Mouse (Mus musculus) c-Kit-positive CD71-negative TER-119-negative erythroid progenitor cells, embryonic 14.5 days (primary cell): ENCODE results near the gene Ifitm6.
"Not testable (repeated sequence)": the region's sequence is repeated elsewhere in the genome, so short reads cannot be mapped to it uniquely, and the experiment has no call there.

Source experiments
- DNase-seq: peaks from one replicate; pipeline ENCODE4 v3.0.0-alpha.2; 2013; ENCODE audit warnings: low read depth

Gene Ifitm6

DNA sequence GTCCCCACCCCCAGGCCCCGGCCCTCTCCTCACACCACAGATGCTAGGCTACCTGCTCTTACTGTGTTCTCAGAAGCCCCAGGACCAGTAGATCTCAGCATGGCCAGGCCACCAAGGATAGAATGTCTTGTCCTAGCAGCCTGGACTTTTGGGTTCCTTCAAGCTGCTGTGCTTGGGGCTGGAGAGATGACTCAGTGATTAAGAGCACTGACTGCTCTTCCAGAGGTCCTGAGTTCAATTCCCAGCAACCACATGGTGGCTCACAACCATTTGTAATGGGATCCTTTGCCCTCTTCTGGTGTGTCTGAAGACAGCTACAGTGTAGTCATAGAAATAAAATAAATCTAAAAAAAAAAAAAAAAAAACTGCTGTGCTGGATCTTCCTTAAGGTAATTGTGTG lies at the start of gene Ifitm6:
Gene Ifitm6 (minus strand): TSS at position 101 of the 400 bp plus-strand sequence.
- not testable (repeated sequence) for DNase-seq

DNA sequence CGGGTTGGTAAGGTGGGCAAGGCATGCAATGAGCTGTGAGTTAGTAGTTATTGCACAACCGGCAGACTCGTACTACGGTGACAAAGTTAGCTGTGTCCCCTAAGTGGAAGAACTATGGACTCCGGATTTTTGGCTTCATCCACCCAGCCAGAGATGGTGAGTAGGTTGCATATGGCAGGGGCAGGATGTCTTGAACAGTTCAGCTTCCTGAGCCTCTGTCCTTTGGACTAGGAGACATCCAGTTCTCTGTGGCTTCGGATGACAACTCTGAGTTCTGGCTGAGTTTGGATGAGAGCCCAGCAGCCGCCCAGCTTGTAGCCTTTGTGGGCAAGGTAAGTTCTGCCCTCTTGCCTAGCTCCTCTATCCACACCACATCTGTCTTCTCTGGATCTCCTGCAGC lies 46.9 kb upstream of the Ifitm6 start:
- DNase-seq = no peak

DNA sequence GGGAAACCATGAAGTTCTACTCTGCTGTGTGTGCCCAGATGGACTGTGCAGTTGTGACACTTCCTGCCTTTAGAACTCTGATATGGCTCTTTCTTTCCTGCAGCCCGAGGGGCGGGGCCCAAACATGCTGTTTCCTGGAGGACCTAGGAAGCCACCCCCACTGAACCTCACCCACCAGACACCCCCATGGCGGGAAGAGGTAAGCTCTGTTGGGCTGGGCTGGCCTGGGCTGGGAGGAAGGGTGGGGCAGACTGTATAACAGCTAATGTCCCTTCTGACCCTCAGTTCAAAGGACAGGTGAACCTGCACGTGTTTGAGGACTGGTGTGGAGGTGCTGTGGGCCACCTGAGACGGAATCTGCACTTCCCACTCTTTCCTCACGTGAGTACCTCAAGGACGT lies 46.5 kb upstream of the Ifitm6 start:
- DNase-seq = no peak

DNA sequence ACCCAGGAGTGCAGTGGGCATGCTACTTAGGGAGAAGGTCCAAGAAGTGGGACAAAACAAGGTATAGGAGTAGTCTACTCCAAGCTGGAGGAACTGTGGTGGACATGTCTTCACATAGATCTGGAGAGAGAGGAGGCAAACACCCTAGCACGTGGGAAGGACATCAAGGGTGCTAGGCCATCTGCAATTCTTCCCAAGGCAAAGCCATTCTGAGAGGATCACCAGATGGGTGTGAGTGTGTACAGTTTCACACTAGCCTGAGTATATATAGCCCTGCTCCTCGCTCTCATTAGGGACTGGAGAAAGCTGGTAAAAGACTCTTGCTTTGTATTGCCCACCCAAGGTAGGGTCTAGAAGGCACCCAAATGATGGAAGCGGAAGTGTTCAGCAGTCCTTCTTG lies 45.6 kb upstream of the Ifitm6 start:
- DNase-seq = no peak

DNA sequence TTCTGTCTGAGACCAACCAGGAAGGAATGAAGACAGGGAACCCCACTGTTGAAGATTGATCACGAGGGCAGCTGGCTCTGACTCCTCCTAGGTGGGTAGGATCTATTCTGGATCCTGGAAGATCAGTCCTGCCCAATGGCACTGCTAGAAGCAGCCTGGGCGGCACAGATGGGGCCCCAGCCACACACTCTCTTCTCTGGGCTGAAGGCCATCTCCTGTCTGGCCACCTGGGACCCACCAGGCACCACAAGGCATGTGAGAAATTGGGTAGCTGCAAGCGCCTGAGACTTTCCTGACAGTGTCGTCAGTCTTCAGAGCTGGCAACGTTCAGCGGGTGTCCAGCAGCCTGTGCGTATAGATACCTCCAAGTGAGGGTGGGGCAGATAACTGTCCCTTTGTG lies 44.8 kb upstream of the Ifitm6 start:
- no peak for DNase-seq

DNA sequence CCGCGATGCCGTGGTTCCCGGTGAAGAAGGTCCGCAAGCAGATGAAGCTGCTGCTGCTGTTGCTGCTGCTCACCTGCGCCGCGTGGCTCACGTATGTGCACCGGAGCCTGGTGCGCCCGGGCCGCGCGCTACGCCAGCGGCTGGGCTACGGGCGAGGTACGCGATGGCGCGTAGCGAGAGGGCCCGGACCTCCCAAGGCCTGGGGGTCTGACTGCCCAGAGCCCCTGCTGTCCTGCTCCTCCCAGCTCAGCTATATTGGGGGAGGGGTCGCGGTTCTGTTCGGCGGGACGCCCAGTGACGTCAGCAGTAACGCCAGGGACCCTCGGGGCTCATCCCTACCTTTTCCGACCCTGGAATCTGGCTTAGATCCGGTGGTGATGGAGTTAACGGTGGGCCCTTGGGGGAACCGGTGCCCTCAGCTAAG lies 43.6 kb upstream of the Ifitm6 start:
- no peak for DNase-seq

DNA sequence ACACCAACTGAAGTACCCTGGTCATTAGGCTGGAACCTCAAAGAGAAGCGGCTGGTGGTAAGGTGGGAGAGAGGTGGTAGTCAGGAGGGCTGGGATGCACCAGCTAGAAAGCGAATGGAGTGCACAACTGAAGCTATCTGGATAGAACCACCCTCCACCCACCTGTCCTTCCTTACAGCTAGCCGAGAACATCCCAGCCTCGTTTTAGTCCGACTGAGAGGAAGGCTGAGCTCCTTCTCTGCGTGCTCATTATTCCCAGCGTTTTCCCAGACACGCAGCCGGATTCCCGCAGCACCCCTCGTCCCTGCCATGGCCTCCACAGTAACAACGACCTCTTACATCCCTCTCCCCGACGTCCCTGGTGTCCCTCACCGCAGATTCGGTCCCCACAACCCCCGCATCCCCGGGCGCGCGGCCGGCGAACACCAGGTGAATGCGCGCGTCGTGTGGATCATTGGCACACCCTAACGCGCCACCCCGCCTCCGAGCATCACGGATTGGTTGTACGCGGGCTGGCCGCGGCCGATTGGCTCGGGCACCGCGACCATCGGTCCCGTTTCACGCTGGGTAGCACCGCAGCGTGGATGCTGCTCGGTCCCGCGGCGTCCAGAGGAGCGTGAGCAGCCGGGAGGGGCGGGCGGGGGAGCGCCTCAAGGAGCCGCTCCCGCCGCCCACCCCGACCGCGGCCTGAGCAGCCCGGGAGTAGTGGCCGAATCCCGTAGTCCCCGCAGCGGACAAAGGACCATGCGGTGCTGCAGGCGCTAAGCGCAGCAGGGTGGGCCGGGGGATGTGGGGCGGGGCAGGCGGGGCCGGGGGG lies 42.9 kb upstream of the Ifitm6 start, which contains the start of gene B4galnt4:
Gene B4galnt4 (plus strand): TSS at position 679 of the 817 bp plus-strand sequence.
- no peak for DNase-seq

DNA sequence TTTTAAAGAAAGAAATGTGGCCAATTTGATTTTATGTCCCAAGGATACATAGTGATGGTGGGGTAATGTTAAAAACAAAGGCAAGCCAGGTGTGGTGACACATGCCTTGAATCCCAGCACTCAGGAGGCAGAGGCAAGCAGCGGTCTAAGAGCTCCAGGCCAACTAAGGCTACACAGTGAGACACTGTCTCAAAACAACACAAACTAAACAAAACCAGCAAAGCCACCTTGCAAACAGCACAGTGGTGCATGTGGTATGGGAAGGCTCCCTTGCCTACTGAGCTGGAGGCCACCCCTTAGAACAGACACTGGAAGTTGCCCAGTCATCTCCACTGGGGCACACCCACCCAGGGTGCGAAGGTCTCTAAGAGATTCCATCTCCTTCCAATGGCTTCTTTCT lies 42.2 kb upstream of the Ifitm6 start:
- DNase-seq = no peak

DNA sequence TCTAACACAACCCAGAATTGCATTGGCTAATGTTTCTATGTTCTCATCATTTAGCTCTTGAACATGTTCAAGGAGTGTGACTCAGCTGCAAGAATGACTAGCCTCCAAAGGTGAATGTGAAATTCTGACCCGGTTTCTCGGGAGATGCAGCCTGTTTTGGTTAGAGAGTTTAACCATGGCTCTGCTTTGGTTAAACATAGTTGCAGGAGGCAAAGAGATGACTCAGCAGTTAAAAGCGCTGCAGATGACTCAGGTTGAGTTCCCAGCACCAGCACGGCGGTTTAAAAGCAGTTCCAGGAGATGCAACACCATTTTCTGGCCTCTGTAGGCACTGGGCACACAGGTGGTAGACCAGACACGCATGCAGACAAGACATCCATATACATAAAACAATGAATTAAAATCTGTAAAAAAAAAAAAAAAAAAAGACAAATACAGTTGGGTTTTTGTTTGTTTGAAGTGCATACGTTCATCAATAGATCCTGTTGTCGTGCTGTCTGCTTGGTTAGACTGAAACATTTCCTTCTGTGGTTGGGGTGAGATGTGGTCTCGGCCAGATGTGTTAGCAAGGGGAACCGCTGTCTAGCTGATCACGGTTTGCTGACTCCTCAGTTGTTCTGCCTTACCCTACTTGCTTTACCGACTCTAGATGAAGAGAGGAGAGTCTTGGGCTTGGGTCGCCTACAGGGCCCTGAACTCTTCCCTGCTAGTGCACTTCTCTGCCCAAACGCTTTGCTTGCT lies 41.0 kb upstream of the Ifitm6 start:
- DNase-seq = no peak

DNA sequence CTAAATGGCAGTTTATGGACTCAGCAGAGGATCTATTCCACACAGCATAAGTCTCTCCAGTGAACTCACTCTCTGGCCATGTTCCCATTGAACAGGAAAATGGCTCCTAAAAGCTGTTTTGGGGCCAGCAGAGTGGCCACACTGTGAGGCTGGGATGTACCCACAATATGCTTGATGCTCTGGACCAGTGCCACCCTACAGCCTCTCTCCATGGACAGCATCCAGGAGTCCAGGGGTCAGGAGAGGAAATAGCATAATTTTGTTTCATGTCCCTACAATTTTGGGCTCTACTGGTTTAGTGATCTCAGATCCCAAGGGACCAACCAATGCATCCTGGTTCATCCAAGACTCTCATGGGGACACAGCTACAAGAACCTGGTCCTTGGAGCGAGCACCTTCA lies 39.8 kb upstream of the Ifitm6 start:
- DNase-seq = no peak

DNA sequence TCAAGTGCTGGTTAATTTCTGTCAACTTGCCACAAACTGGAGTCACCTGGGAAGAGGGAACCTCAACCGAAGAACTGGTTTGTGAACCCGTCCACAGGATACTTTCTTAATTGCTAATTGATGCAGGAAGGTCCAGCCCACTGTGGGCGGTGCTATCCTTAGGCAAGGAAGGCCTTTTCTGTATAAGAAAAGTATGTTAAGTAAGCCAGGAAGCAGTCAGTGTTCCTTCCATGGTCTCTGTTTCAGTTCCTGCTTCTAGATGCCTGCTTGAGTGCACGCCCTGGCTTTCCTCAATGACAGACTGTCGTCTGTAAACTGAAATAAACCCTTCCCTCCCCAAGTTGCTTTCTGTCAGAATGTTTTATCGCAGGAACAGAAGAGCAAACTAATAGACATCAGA lies 39.3 kb upstream of the Ifitm6 start:
- no peak for DNase-seq

DNA sequence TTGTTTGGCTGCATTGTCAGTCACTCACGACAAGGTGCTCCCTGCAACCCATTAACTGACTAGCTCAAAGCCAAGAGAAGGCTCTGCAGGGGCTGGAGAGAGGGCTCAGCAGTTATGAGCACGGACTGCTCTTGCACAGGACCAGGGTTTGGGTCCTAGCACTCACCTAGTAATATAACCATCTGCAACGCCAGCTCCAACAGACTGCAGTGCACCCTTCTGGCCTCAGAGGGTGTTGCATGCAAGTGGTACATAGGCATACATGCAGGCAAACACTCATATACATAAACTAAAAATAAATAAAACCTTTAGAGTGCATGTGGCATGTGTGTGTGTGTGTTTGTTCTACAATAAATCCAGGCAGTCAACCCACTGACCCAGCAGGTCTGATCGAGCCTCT lies 38.1 kb upstream of the Ifitm6 start:
- no peak for DNase-seq

DNA sequence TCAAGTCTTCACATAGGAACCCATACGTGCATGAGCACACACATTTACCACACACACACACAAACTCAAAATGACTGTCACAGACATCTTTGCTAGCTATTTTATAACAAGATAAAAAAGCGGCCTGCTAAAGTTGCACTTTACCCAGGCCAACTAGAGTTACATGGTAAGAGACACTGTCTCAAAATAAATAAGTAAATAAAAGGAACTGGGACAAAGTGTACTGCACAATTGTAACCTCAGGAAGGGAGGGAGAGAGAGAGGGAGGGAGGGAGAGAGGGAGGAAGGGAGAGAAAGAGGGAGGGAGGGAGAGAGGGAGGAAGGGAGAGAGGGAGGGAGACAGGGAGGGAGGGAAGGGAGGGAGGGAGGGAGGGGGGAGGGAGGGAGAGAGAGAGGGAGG lies 34.7 kb upstream of the Ifitm6 start:
- no peak for DNase-seq

DNA sequence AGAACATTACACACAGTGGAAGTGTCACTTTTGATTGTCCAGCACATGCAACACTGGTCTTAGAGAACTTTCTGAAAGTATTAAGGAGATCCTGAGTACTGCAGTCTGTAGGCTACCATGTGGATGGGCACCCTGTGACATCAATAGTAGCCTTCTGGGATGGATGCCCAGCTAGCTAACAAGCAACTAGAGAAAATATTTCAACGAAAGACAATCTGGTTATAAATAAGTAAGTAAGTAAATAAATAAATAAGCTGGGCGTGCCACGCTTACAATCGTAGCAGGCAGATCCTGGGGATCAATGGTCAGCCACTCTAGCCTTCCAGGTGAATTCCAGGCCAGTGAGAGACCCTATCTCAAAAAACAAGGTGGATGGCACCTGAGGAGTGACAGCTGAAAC lies 34.3 kb upstream of the Ifitm6 start:
- no peak for DNase-seq

DNA sequence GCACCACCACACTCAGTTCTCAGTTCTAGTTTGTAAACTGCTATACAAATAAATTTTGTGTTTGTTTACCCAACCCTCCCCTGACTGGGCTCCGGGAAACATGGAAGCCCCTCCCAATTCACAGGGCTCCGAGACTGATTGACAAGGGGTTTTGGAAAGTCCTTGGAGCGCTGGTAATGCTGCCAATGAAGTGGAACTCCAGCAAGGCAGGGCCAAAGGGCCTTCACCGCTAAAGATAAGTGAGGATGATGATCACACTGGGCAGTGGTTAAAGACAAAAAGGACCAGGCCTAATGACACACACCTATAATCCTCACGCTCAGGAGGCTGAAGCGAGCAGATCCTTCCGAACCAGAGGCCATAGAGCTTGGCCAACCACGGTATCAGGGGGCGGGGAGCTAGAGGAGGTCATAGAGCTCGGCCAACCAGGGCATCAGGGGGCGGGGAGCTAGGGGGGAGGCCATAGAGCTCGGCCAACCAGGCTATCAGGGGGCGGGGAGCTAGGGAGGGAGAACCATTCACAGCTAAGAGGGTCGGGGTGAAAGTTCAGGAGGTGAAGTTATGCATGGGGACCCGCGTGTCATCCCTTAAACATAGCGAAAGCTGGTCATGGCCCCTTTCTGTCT lies 33.4 kb upstream of the Ifitm6 start:
- DNase-seq = no peak

DNA sequence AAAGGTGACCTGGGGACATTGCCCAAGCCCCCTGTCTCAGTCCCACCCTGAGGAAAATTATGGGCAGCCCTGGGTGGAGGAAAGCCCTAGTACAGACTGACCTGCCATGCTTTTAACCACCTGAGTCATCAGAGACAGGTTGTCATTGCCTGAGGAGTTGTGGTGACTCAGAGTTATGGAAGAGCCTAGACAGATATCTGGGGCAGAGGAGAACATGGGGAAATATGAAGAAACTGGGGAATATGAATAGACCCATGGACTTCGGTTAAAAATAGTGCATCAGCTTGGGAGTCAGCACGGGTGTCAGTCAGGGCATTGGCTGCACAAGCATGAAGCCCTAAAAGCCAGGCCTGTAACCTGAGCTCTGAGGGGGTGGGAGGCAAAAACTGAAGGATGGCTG lies 31.6 kb upstream of the Ifitm6 start:
- no peak for DNase-seq

DNA sequence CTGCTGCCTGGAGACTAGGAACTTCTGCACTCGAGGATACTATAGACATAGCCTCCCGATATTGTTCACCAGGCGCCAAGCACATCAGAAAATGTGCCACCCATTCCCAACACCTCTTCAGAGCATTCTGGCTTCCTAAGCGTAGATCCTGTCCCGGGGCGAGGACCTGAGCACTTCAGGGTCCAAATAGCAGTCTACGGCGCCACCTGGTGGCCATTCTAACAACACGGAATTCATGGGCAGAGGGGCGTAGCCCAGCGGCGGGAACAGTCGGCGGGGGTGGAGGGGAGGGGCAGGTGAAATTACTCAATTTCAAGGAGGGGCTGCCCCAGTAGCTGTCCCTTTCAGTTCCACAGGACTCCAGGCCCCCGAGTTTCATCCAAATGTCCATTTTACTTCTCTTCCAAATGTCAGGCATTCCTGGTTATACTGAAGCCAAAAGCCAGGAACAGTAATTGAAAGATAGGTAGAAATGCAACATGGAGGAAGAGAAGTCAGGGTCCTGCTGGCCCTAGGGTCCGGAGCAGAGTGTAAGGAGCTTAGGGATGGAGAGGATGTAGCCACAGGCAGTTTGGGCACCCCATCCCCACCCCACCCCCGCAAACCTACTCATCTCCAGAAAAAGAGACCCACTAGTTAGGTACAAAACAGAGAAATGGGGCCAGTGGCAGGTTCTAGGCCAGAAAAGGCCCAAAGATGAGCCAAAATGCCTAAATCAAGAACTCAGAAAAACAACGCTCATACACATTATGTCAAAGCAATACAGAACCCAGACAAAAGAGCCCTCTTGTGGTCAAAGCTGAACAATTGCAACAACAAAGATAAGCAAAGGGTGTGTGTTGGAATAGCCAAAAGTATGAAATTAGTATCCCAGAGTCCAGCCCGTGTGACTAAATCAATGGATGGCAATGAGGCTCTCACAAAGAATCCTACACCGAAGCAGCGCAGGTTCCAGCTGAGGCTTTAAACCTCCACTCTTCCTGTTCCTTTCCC lies 30.8 kb upstream of the Ifitm6 start:
- peak; percentile 90 for DNase-seq

DNA sequence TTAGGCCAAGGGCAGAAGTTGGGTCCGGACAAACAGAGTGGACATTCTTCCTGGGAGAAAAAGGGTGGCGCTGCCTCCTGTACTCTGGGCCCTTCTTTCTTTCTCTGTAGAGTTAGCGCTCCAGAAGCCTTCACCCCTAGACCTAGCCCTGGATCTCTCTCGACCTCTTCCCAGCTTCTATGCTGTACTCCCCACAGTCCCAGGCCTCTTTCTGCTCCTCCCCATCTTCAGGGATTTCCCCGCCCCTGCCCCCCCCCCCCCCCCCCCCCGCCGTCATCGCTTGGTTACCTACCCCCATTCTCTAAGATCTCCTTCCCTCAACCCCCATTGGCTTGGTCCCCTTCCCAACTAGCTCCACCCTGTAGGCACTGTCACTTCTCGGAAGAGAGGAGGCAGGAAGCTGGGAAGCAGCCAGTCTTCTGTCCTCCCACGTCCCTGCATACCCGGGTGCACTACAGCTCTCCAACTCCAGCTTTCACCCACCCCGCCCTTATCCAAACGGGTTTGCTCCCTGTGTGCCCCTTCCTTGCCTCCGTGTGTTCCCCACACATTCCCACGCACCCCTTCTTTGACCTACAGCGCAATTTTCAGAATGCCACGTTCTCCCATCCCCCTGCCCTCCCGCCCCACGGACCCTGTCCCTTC lies 30.0 kb upstream of the Ifitm6 start:
- no peak for DNase-seq

DNA sequence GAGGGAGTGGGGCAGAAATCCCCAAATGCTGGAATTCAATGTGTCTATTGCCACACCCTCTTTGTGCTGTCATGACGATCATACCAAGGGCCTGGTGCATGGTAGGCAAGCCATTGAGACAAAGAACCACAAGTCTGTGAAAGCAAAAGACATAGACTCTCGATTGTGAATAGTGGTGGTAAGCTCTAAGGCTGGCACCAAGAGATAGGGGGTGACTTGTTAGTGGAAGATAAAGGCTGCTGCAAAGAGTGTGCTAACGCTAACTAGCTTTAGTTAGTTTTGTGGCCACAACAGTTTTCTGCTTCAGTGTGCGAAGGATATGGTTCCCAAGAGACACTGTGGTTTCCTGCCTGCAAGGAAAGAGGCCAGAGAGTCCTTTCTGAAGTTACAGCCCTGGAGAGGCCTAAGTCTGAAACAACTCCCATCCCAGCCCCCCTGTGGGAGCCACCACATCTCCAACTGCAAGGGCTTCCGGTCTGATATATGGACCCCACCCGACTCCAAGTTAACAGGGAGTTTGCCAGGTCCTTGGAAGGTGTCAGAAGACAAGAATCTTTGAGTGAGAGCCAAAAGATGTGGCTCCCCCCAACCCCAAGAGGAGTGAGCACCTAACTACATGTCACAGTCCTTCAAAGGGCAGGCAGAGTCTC lies 29.3 kb upstream of the Ifitm6 start:
- peak; percentile 45 for DNase-seq

DNA sequence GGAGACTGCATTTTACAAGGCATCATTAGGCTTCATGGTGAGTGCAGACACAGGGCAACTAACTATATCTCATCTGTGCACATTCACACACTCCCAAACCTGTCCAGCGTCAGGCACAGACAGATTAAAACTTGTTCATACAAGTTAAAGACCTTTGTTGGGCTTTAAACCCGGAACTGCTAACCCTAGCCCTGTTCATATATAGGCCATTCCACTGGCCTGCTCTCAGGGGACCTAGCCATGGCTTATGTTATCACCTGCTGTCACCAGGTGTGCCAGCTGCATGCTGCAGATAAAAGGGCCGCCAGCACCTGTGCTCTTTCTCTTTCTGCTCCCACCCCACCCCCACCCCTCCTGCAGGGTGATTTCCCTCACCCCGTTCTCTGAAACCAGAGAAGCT lies 24.8 kb upstream of the Ifitm6 start:
- DNase-seq = no peak

DNA sequence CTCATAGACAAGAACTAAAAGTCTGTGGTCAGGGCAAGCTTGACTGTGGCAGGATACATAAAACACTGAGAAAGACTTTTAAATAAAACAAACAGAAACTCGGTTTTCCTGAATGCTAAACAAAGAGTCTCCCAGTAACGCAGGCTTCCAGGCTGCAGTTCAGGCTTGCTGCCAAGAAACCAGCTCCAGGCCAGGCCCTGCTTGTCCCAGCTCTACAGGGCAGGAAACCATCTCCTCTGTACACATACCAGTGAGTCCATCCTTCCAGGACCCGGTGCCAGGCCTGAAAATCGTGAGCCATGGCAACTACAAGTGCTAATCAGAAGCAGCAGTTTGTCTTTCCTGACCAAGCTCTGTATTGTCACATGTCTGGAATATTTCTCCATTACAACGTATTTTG lies 23.9 kb upstream of the Ifitm6 start:
- DNase-seq = no peak
